Mouse (Mus musculus) CD4-positive naive resting alpha-beta T cell, adult 76 days (primary cell): ENCODE data around the gene Eif4a2. TPM values are rescaled to one million over a fixed set of nuclear protein-coding genes. Genes with fewer than 3 reads are reported as not detected.

Experiments used
- total RNA-seq: library from RNA; stranded (reverse); gene quantifications from one replicate; pipeline ENCODE4 v1.2.4, GENCODE M21; 2023

Gene Eif4a2
- total RNA-seq: 1,004 TPM

GRCm38 (mm10) chr16:23107231-23107942, at the start of gene Eif4a2:
Eif4a2 (plus strand) TSS chr16:23107444.

GRCm38 (mm10) chr16:23057668-23058447, 49.4 kb upstream of the Eif4a2 start, which contains the start of gene Kng1:
Kng1 (plus strand) TSS chr16:23057865.

GRCm38 (mm10) chr16:23127673-23128375, 20.6 kb downstream of the Eif4a2 start, which contains the start of gene Rfc4:
Rfc4 (minus strand) TSS chr16:23127737.

GRCm38 (mm10) chr16:23146280-23146679, 39.0 kb downstream of the Eif4a2 start, which contains the start of gene Adipoq:
Adipoq (plus strand) TSS chr16:23146536.

Other genes with a start within 250 kb of the Eif4a2 start
- gene Tbccd1, start 249.8 kb upstream of the Eif4a2 start, total RNA-seq: 15.6 TPM
- gene Dnajb11, start 249.6 kb upstream of the Eif4a2 start, total RNA-seq: 50.4 TPM
- not detected for gene Ahsg, start 216.2 kb upstream of the Eif4a2 start, total RNA-seq
- not detected for gene Fetub, start 189.1 kb upstream of the Eif4a2 start, total RNA-seq
- not detected for gene Hrg, start 156.4 kb upstream of the Eif4a2 start, total RNA-seq
- gene Kng2, start 78.0 kb upstream of the Eif4a2 start, total RNA-seq: not detected
- not detected for gene Kng1, start 49.6 kb upstream of the Eif4a2 start, total RNA-seq
- 6.0 TPM for gene Rfc4, start 20.3 kb downstream of the Eif4a2 start, total RNA-seq
- gene Adipoq, start 39.1 kb downstream of the Eif4a2 start, total RNA-seq: not detected
- gene St6gal1, start 117.3 kb downstream of the Eif4a2 start, total RNA-seq: 121 TPM